Mouse (Mus musculus) small intestine, adult 2 months (tissue): ENCODE data around the gene Lca5. TPM values are rescaled to one million over a fixed set of nuclear protein-coding genes. Genes with fewer than 3 reads are reported as not detected.
A peak's percentile ranks its signal among the peaks of the same experiment; 100 is the strongest.

Source experiments
- H3K27ac ChIP-seq: fragments of 200-500 bp; 2 replicates; pipeline ENCODE4 v1.5.1; 2012; ENCODE audit warnings: low read depth, low read length, control low read depth, inconsistent platforms; ENCODE audit not compliant: insufficient read depth
- H3K27me3 ChIP-seq: fragments of 200-500 bp; 2 replicates; pipeline ENCODE4 v1.6.1; 2012; ENCODE audit warnings: mild to moderate bottlenecking, moderate library complexity, low read length, inconsistent platforms; ENCODE audit not compliant: control insufficient read depth, insufficient read depth
- H3K36me3 ChIP-seq: fragments of 200-500 bp; 2 replicates; pipeline ENCODE4 v1.6.1; 2012; ENCODE audit warnings: mild to moderate bottlenecking, low read length, control low read depth, inconsistent platforms; ENCODE audit not compliant: control insufficient read depth, insufficient read depth
- H3K4me1 ChIP-seq: fragments of 200-500 bp; 2 replicates; pipeline ENCODE4 v1.6.1; 2012; ENCODE audit warnings: low read length, inconsistent platforms, mixed read lengths; ENCODE audit not compliant: control insufficient read depth, insufficient read depth, insufficient read length
- H3K4me3 ChIP-seq: fragments of 200-500 bp; 2 replicates; pipeline ENCODE4 v1.5.1; 2012; ENCODE audit warnings: low read depth, mild to moderate bottlenecking, control low read depth, inconsistent platforms, low read length, moderate library complexity
- CTCF ChIP-seq: fragments of 200-500 bp; IDR thresholded peaks from 2 replicates; pipeline ENCODE4 v1.5.1; 2012; ENCODE audit warnings: low read depth, mild to moderate bottlenecking, control low read depth, inconsistent platforms, low read length, moderate library complexity, mixed read lengths; ENCODE audit not compliant: insufficient replicate concordance, insufficient read length; ENCODE audit errors: extremely low read depth
- POLR2A ChIP-seq: fragments of 200-500 bp; IDR thresholded peaks from 2 replicates; pipeline ENCODE4 v1.6.1; 2012; ENCODE audit warnings: low read depth, mild to moderate bottlenecking, control low read depth, inconsistent platforms, low read length, moderate library complexity
- WGBS: fragments of 180-500 bp; shearing (Covaris S2); methylation state at CpG from one replicate; pipeline ENCODE4 v1.1.7; 2018; 5-methylcytosine and 5-hydroxymethylcytosine counted together
- polyA plus RNA-seq: library from polyadenylated mRNA; depleted of rRNA; stranded (reverse); fragments of >200 nt; gene quantifications from 2 replicates; pipeline ENCODE4 v1.2.3, GENCODE M21; 2012

Gene Lca5
- polyA plus RNA-seq, 1 experiment = 0.18 TPM

DNA sequence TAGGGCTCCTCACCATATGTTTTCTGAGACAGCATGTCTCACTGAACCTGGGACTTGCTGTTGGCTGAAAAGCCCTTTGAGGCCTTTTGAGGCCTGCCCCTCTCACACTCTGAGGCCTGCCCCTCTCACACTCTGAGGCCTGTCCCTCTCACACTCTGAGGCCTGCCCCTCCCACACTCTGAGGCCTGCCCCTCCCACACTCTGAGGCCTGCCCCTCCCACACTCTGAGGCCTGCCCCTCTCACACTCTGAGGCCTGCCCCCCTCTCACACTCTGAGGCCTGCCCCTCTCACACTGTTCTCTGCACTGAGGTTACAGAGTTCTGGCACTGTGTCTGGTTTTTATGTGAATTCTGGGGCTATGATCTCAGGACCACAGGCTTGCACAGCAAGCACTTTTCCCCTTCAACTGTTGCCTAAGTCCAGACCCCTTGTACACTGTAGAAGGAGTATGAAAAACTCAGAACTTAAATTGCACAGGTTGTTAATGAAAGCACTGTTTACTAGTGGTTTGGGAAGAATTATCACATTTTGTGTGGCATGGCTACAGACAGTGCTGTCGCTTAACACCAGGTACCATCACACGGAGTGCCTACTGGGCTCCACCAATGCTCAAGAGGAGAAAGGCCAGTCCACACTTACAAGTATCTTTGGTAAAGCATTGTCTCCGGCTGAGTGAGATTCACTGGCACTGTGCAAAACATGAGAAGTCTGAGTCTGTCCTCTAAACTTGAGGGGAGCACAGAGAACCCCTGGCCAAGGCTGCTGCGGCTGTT lies 41.4 kb upstream of the Lca5 start:
- Histone ChIP-seq H3K4me1 (no peaks in the 10 kb centered on the region), H3K36me3 (no peaks in the 10 kb centered on the region), H3K27me3 (no peaks in the 10 kb centered on the region), H3K27ac (no peak overlapping the region), H3K4me3 (no peak overlapping the region)
- no peak for TF ChIP-seq CTCF
- TF ChIP-seq POLR2A = no peak
- 93% methylated on average over 4 of the region's 4 CpGs for WGBS

DNA sequence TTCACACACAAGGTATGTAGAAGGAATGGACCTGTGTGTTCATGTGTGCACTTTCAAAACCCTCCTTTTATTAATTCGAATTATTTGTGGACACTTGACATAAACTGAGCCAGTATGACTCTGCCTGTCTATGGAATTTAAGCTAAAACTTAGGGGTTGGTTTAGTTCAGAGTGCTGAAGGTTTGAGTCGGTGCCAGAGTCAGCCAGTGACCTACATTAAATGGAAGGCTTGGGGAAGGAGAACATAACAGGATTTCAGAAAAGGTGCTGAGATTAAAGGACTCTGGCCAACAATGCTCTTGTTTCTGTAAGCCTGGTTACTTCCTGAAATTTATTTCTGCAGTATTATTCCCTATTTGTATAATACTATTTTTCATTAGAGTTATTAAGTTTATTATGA lies 28.9 kb upstream of the Lca5 start:
- Histone ChIP-seq H3K4me1 (no peaks in the 10 kb centered on the region), H3K27me3 (no peaks in the 10 kb centered on the region), H3K36me3 (no peaks in the 10 kb centered on the region), H3K4me3 (no peak overlapping the region), H3K27ac (no peak overlapping the region)
- TF ChIP-seq POLR2A (no peak), CTCF (no peak)
- WGBS = 62% methylated on average over 2 of the region's 2 CpGs

DNA sequence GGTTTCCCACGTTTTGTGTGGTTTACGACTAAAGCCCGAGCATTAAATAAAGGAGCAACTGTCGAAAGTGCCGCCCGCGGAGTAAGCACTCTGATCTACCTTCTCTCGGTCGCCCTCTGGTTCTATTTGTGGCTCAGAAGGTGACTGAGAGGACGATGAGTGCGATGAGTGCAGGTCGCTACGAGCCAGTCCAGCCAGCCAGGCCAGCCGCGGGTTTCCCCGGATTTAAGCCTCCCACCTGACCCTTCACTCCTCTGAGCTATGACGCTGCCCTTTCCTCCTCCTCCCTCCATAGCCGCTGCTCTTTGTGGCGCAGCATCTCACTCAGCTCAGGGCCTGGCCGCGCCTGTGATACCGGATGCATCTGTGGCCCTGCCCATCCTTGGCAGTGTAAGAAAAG lies 6.8 kb upstream of the Lca5 start:
- Histone ChIP-seq H3K4me1 (0 out of 2 replicates have a peak, but pooled peaks cover 2% of the 10 kb centered on the region), H3K36me3 (no peaks in the 10 kb centered on the region), H3K27me3 (no peaks in the 10 kb centered on the region), H3K4me3 (peak overlapping the region; percentile 62), H3K27ac (0 out of 2 replicates have a peak overlapping the region, but pooled peaks have one; percentile 6)
- 1% methylated on average over 22 of the region's 22 CpGs for WGBS
- TF ChIP-seq POLR2A = no peak
- TF ChIP-seq CTCF = no peak

DNA sequence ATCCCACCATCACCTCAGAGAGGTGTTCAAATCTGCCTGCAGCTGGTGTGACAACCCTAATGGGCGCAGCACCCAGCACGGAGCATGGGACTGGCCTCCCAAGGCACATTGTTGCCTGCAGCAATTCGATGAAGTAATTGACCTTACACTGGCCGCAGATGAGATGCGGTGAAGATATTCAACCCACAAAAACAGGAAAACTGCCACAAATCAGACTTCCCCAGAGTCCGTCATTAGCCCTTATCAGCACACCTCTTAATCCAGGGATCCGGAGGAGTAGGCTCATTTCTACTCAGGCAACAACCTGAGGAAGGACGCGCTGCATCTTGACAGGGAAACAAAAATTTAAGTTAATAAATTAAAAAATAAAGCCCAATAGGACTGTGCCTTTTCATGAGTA lies 6.2 kb upstream of the Lca5 start:
- TF ChIP-seq POLR2A = no peak
- no peak for TF ChIP-seq CTCF
- WGBS = 50% methylated on average over 9 of the region's 9 CpGs
- no peaks in the 10 kb centered on the region for H3K27me3 ChIP-seq
- no peak overlapping the region for H3K4me3 ChIP-seq
- H3K36me3 ChIP-seq = no peaks in the 10 kb centered on the region
- no peak overlapping the region for H3K27ac ChIP-seq
- H3K4me1 ChIP-seq = 0 out of 2 replicates have a peak, but pooled peaks cover 2% of the 10 kb centered on the region

DNA sequence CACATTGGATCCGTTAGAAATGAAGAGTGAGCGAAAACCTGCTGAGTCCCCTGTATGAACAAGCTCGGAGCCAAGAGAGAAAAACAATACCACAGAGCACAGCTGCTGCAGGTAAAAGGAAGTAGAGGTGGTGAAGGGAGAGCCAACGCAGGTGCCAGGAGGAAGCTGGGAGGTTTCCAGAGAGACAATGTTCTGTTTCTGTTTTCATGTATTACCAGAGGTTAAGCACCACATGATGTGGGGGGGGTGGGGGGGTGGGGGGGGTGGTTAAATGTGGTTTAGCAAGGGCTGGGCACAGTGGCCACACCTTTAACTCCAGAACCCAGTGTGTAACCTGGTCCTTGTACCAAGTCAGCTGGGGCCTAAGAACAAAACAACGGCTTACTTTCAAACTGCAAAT lies 3.3 kb downstream of the Lca5 start:
- TF ChIP-seq POLR2A = no peak
- no peak for TF ChIP-seq CTCF
- Histone ChIP-seq H3K4me1 (no peaks in the 10 kb centered on the region), H3K27me3 (no peaks in the 10 kb centered on the region), H3K36me3 (no peaks in the 10 kb centered on the region), H3K27ac (no peak overlapping the region), H3K4me3 (no peak overlapping the region)
- 27% methylated on average over 5 of the region's 5 CpGs for WGBS

DNA sequence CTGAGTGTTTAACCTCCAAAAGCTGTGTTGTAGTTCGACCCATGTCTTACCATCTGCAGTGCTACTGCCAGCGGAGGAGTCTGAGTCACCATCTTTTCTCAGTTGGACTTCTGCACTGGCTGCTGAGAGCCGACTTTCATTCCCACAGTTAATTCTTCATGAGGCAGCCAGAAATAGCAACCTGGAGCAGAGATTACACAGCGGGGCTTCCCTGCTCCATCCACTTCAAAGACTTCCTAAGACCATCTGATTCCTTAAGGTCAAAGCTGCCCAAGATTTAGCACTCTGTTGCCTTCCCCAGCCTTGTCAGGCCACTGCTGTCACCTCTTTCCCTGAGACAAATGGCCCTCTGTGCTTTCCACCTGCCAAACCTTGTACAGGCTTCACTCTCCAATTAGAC lies 6.4 kb downstream of the Lca5 start:
- no peaks in the 10 kb centered on the region for H3K36me3 ChIP-seq
- H3K4me3 ChIP-seq = no peak overlapping the region
- TF ChIP-seq CTCF = no peak
- TF ChIP-seq POLR2A = no peak
- WGBS = 75% methylated on average over 4 of the region's 4 CpGs
- no peaks in the 10 kb centered on the region for H3K27me3 ChIP-seq
- H3K27ac ChIP-seq = no peak overlapping the region
- no peaks in the 10 kb centered on the region for H3K4me1 ChIP-seq

DNA sequence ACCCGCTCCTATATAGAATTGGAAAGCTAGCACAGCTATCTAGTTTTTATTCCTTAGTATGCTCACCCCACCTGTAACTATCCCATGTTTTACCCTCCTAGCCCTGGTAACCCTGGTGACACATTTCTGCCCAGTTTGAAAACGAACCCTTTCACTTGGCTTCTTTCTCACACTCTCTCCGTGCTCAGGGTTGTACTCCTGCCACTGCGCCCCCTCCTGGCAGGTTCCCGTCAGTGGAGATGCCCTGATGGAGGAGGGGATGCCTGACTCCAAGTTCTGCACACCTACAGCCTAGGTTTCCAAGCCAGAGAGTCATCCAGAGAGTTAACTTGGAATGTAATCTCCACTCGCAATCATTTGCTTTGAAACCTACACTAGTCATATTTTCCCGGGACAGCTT lies 7.3 kb downstream of the Lca5 start:
- 53% methylated on average over 7 of the region's 7 CpGs for WGBS
- H3K27me3 ChIP-seq = no peaks in the 10 kb centered on the region

More for the DNA sequence above, 7.3 kb downstream of the Lca5 start:
- H3K36me3 ChIP-seq = no peaks in the 10 kb centered on the region
- no peak overlapping the region for H3K4me3 ChIP-seq
- no peaks in the 10 kb centered on the region for H3K4me1 ChIP-seq
- TF ChIP-seq POLR2A = no peak
- TF ChIP-seq CTCF = peak; percentile 36; the same call in 1 of the 2 replicates
- no peak overlapping the region for H3K27ac ChIP-seq
